Mouse (Mus musculus) G1E-ER4 (cell line): ENCODE results near the gene Pfpl. TPM values are rescaled to one million over a fixed set of nuclear protein-coding genes. Genes with fewer than 3 reads are reported as not detected.

Experiments used
- GATA1 ChIP-seq: IDR thresholded peaks from one replicate; pipeline ENCODE4 v1.8.0; 2012; ENCODE audit warnings: low read length, inconsistent platforms
- polyA plus RNA-seq: library from polyadenylated mRNA; stranded (reverse); fragments of >175 nt; gene quantifications from 2 replicates; pipeline ENCODE4 v1.2.3, GENCODE M21; 2012

Pfpl gene
- polyA plus RNA-seq, 1 experiment: not detected

DNA sequence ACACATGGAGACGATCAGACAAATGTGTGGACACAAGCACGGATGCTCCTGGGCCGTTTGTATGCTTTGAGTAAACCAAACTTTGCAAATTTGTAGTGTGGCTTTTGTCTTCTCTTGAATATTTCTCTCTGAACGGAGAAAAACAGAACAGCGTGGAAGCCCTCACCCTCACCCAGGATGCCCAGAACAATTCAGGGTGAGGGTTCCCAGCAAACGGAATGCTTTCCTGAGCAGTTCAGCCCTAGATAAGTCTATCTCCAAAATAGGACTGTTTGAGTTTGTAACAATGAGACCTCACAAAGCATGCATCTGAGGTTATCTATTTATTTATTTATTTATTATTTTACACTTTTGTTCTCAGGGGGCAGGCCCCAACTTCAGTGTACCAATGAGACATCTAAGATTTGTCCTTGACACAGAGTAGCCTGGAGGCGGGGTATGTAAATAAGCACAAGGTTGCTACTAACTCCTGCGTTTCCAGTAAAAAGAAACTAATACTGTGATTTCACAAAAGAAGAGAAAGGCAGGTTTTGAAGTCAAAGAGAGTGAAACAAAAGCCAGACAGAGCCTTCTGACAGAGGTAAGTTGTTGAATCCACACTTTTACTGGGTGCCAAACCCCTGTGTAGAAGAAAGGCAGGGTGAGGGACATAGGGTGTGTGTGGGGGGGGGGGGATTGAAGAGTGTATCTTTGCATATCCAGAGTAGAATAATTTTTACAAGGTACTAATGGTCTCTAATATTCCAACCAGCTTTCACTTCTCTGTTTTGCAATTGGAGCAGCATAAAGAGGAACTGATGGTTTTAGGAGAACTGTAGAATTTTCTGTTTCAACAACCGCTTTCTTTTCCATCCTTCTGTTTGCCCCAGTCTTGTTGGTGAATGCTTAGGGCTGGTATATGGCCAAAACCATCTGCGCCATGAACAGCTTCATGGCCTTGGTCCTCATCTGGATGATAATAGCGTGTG lies 32.9 kb downstream of the Pfpl start, which contains the start of gene Mpeg1:
Gene Mpeg1, plus strand, starts transcription at position 498 of the 968 bp plus-strand sequence.
- TF ChIP-seq GATA1: no peak

DNA sequence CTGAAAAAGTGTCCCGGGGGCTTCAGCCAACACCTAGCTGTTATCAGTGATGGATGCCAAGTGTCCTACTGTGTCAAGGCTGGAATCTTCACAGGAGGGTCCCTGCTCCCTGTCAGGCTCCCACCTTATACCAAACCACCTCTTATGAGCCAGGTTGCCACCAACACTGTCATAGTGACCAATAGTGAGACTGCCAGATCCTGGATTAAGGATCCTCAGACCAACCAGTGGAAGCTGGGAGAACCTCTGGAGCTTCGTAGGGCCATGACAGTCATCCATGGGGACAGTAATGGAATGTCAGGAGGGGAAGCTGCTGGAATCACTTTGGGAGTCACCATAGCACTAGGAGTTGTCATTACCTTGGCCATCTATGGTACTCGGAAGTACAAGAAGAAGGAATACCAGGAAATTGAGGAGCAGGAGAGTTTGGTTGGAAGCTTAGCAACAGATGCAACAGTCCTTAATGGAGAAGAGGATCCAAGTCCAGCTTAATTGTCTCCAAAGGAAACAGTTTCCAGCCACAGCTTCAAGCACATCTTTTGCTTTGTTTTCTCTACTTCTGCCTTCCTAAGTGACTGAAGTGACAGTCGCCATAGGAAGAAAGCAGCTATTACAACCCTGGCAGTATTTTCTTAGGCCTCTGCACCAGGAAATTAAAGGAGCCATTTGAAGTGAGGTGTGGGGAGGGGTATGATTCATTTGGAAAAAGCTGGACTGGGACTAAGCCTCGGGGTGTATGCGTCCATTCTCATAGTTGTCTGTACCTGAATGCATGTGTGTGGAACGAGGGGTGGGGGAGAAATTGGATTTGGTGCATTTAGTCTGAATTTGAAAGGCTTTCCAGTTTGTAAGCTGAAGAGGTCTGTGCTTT lies 35.4 kb downstream of the Pfpl start:
- no peak for TF ChIP-seq GATA1

- TF ChIP-seq GATA1: no peak
Observed at GRCm38 (mm10) chr19:12463722-12464035, 36.0 kb downstream of the Pfpl start.

DNA sequence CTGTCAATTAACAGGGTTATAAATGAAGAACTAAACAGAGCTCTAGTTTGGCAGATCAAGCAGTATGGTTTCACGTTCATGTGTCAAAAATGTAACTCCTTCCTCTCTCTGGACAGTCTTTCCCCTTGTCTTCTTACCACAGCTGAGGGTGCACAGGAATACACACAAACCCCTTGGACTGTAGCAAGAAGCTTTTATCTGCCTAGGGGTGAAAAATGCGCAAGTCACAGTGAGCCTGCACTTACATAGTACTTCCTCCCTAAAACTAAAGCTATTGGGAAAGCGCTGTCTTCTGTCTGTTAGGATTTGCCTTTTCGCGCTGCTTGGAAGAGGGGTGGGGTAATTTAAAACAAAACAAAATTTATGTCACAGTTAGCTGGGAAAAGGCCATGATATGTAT lies 36.4 kb downstream of the Pfpl start:
- TF ChIP-seq GATA1: no peak

DNA sequence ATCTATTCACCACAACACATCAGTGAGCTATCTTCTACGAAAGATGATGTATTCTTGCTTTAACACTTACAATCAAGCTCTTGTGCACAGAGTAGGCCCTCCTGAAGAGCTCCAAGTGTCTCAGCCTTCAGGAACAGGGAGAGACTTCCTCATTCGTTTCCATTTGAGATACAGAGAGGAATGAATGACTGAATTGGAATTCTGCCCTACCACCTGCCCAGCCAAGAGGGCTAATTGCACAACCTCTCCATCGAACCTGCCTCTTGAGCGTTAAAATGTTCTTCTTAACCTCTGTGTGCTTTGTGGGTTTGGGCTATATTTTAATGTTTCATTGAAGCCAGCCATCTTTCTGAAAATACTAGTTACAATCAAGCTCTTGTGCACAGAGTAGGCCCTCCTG lies 37.0 kb downstream of the Pfpl start:
- no peak for TF ChIP-seq GATA1

- TF ChIP-seq GATA1: no peak
Observed at GRCm38 (mm10) chr19:12465530-12466144, 37.9 kb downstream of the Pfpl start.

- no peak for TF ChIP-seq GATA1
Observed at GRCm38 (mm10) chr19:12466204-12466603, 38.5 kb downstream of the Pfpl start.

DNA sequence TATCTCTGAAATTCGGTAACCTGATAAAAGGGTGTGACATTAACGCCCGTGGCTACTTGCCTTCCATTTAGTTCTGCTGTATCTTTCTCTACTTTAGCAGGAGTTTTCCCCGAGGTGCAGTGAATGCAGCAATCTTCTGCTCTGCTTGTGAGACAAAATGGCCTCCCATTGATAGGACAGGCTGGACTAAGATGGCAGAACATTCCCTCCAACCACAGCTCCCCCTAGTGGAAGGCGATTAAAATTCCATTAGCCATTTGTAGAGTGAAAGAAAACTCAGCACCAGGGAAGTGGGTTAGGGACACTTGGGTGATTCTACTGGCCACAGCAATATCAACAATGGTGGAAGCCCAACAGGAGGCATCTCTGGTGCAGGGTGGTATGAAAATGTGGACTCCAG lies 39.7 kb downstream of the Pfpl start:
- TF ChIP-seq GATA1: no peak

DNA sequence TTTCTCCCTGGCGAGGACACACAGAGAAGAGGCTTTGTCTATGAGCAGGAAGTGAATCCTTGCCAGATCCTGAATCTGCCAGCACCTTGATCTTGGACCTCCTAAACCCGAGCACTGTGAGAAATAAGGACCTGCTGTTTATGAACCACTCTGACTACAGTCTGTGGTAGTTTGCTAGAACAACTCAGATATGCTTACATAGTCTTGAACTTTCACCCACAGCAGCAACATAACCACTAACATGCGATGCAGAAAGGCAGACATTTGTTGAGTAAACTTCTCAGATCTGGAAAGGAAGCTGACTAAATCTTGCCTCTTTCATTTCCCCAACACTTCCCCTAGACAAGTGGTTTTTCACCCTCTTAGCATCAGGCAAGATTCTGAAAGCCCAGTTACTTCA lies 44.2 kb downstream of the Pfpl start:
- TF ChIP-seq GATA1: no peak

DNA sequence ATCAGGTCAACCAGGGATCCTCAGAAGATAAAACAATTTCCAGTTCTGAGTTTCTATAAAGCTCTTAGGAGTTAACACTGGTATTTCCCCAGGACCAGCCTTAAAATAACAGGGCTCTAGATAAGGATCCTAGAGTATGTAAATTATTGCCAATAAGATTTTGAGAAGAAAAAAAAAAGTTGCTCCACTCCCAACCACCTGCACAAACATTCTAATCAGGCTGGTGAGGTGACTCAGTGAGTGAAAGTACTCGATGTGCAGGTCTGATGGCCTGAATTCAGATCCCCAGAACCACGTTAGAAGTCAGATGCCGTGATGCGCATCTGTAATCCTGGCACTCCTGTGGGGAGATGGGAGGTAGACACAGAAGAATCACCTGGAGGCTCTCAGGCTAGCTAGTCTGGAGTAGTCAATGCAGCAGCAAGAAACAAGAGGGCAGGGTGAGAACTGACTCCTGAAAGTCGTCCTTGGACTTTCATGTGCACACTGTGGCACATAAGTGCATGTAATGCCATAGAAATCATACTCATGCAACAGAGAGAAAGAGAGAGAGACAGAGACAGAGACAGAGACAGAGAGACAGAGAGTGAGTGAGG lies 44.8 kb downstream of the Pfpl start:
- no peak for TF ChIP-seq GATA1

DNA sequence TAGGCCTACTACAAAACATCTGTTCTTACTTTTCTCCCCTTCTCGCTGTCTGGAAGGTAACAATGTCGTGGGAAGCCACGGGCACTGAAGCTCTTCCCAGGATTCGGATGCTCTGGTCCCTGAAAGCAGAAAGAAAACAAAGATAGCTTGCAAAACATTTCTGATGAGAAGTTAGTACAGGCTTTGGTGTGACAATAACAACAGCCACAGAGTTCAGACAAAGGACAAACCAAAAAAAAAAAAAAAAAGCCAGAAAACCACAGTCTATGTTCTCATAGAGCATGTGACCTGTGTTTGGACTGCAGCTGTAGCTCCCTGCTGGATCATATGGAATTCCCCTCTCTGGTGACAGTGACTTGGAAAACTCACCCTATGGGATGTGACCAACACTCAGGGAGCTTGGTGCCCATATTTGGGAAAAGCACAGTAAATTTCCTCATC lies 45.5 kb downstream of the Pfpl start:
- TF ChIP-seq GATA1: no peak

- TF ChIP-seq GATA1: no peak
Observed at GRCm38 (mm10) chr19:12473951-12474350, 46.2 kb downstream of the Pfpl start.

- no peak for TF ChIP-seq GATA1
Observed at GRCm38 (mm10) chr19:12475380-12476250, 47.9 kb downstream of the Pfpl start.

DNA sequence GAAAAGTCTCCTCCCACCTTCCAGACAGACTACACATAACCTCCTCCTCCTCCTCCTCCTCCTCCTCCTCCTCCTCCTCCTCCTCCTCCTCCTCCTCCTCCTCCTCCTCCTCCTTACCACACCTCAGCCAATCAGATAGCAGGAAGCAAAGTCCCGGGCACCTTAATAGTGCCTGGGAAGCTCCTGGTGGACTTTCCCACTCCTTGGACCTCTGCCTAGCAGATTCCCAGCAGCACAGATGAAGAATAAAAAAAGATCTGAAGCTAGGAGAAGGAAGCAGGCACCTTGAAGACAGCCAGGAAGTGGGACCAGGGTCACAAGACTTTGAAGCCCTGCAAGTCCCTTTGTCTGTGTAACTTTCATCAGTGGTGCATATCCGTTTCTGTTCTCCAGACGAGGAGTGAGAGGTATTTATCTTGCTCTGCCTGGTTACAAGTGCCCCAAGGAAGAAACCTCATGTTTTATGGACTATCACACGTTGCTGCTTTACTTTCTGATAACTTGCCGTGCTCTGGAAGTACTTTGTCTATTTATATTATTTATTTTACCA lies 49.1 kb downstream of the Pfpl start:
- TF ChIP-seq GATA1: no peak
